Mouse (Mus musculus) layer of hippocampus, adult 2 months (tissue): ENCODE data around the gene Plxdc1. TPM values are rescaled to one million over a fixed set of nuclear protein-coding genes. Genes with fewer than 3 reads are reported as not detected.

Experiments used
- DNase-seq, 2 experiments: peaks; one replicate each; pipeline ENCODE4 v3.0.0; 2022; ENCODE audit warnings: low spot score in 2 of 2
- H3K27ac ChIP-seq: fragments of 200-600 bp; 2 replicates; pipeline ENCODE4 v1.8.1; 2022
- H3K4me3 ChIP-seq: fragments of 200-600 bp; 2 replicates; pipeline ENCODE4 v1.8.1; 2022; ENCODE audit warnings: mild to moderate bottlenecking
- CTCF ChIP-seq: fragments of 200-600 bp; conservative IDR thresholded peaks from 2 replicates; pipeline ENCODE4 v1.8.1; 2022; ENCODE audit warnings: antibody characterized with exemption, mild to moderate bottlenecking, moderate library complexity
- total RNA-seq, 2 experiments: library from RNA; stranded (reverse); gene quantifications; 2 replicates each; pipeline ENCODE4 v1.2.3; 2021

Plxdc1 gene
- total RNA-seq, 2 experiments from 2014 or later, result 9.0 to 10.3 TPM

DNA sequence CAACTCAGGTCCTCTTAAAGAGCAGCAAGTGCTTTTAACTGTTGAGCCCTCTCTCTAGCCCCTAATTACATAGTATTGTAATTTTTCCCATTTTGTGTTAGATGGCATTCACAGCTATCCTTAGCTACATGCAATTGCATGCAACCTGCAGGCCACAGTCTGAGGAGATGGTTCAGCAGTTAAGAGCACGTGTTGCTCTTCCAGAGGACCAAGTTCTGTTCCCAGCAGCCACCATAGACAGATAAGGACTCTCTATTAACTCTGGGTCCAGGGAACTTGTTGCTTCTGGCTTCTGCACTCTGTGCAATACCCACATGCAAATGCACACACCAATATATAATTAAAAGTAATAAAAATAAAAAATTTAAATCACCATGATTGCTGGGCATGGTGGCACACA is 10.4 kb upstream of the Plxdc1 start:
- no peak overlapping the region for H3K27ac ChIP-seq
- no peak for TF ChIP-seq CTCF
- H3K4me3 ChIP-seq, result no peak overlapping the region
- no peak for DNase-seq

DNA sequence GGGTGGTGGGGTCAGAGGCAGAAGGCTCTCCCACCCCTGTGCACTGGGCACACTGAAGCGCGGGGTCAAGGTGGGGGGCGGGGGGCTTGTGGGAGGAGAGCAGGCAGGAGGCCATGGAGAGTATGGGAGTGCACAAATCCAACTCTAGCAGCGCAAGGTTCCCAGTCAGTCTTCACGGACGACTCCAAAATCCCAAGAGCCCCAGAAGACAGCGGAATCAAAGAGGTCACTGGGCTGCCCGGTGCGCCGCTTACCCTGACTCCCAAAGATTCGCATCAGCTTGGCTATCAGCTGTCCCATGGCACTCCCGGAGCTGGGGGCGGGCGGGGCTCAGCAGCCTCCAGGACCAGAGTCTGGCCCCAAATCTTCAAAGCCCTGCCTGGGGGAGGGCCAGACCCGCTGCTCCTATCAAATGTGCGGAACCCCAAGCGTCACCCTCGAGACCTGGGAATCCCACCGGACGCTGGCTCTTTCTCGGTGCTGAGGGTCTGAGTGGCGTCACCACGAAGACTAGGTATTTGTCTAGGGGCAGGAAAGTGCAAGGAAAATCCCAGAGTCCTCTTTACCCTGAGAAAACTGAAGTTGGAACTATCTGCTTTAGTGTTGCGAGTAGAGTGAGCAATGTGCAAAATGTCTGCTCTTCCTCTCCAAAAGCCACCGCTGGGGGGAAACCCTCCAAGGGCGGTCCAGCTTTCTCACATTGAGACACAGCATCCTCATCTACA is 9.5 kb upstream of the Plxdc1 start, which contains the start of gene Arl5c:
Arl5c (minus strand) TSS at position 618 of the 725 bp plus-strand sequence.
- Histone ChIP-seq H3K4me3 (peak within 1 kb of the TSS; percentile 60), H3K27ac (no peak within 1 kb of the TSS)
- DNase-seq, result no peak
- TF ChIP-seq CTCF, result peak; percentile 71

DNA sequence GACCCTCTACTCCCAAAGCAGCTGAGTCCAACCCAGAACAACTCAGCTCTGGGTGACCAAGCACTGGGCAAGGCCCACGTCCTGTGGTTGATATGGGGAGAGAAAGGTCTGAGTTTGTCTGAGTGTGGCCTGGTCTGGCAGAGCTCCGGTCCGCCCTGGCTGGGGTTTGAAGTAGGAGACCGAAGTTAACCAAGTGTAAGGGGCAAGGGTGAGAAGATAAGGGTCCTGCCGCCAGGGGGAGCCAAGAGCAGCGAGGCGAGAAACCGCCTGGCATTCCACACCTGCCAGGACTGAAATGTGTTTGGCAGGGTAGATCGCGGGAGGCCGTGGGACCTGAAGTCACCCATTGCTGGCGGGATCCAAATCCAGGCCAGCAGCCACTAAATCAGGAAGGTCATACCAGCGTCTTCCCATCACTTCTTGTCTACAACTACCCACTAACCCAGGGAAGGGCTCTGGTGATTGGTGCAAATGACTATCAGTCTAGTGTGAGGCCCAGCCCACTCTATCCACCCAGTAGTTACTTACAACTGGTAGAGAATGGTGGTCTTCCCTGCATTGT is 8.4 kb upstream of the Plxdc1 start:
- H3K4me3 ChIP-seq, result peak overlapping the region; percentile 60
- no peak overlapping the region for H3K27ac ChIP-seq
- TF ChIP-seq CTCF, result peak; percentile 89
- peak in 1 of 2 experiments; percentile 75 for DNase-seq

DNA sequence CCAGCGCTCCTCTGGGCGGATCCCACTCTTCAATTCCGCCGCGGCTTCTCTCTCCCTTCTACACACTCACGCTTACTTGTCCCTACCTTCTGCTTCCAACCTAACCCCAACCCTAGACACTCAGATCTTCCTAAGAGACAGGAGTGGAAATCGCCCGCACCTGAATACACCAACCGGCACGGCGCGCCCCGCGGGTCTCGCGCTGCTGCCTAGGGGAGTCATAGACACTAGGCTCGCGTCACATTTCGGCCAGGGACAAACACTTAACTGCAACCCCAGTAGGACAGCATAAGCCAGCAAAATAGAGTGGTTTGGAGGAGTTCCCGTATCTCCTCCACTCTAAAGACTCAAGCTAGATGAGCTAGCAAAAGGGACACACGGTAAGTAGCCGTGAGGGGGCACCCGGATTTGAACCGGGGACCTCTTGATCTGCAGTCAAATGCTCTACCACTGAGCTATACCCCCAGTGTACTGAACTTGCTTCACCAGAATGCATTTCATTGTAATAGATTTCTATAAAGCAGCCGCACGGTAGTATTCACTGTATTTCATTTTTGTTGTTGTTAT is 2.4 kb upstream of the Plxdc1 start:
- peak overlapping the region; percentile 81 for H3K4me3 ChIP-seq
- H3K27ac ChIP-seq, result peak overlapping the region; percentile 95
- TF ChIP-seq CTCF, result no peak
- DNase-seq, result peak; percentile 89 to 90

DNA sequence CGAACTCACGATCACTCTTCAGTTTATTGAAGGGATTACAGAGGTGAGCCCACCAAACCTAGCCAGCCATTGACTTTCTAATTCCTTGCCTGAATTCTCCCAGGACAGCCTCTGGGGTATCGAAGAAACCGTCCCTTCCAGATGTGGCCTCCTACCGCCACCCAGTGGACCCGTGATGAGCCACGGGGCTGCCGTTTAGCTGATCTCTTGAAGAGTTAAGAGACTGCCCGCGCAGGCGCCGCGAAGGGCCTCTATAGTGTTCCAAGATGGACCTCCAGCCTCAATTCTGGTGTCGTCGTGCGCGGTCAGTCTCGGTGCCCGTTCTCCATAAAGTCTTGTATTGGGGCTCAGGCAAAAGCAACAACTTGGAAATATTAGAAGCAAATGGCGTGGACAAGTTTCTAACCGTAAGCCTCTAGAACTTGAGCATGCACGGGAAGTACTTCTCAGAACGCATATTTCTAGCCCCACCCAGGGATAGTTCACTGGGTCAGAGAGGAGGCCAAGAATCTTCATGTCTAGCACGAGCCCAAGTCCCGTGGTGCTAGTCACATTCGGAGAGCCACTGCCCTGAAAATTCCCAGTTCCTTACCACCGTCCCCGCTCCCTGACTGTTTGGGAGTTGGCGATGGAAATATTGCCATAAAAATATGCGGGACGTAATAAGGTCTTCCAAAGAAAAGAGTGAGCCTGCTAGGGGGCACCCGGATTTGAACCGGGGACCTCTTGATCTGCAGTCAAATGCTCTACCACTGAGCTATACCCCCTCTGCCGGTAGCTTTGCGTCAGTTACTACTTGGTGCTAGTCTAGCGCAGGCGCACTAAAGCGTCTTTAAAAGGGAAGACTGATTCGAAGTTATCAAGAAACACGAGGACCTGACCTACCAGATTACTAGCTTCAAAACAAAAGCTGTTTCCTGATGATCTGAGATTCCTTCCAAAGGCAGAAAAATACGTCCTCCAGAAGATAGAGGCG is 1.6 kb upstream of the Plxdc1 start:
- Histone ChIP-seq H3K27ac (peak overlapping the region; percentile 95), H3K4me3 (peak overlapping the region; percentile 81)
- TF ChIP-seq CTCF, result peak; percentile 88
- peak; percentile 95 to 97 for DNase-seq

DNA sequence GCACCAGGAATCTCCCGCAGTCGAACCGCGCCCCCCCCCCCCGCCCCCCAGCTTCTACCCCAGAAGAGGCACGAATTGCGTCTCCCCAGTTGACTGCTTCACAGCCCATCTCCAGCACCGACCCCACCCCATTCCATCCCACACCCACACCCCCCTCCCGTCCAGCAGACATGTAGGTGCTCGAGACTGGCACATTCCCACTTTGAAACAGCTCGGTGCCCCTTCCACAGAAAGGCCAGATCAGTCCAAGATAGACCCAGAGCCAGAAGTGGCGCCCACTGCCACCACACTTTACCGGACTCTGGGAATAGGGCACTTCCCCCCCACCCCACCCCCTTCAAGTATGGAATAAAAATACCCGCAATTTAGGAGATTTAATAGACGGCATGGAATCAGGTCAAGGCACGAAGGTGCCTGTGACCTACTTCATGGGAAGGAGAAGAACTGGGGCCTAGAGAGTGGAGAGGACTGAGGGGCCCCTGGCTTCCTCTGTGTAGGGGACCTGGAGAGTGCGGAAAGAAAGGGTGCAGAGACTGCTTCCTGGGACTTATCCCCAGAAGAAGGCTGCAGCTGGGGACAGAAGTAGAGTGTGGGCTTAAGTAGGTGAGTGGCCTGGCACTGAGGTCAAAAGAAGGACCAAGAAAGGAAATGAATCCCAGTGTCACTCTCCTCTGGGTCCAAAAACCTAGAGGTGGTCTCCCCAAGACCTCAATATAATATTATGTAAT is 658 bp upstream of the Plxdc1 start:
- DNase-seq, result no peak
- Histone ChIP-seq H3K4me3 (peak overlapping the region; percentile 62), H3K27ac (peak overlapping the region; percentile 95; the same call in 1 of the 2 replicates)
- no peak for TF ChIP-seq CTCF

DNA sequence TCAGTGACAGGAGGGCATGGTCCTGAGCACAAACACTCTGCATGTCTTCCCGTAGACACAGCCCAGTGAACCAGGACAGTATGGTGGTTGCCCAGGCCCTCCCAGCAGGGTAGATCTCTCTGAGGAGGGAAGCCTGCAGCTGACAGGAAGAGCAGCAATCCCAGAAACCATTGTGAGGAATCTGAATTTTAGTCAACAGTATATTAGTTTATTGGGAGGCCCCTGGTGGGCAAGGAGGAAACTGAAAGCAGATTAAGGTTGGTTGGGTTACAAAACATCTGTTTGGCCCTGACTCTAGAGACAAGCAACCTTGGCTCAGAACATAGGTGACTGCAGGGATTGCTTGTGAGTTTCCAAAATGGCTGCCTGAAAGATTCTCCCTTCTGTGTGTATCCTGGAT is 2.3 kb downstream of the Plxdc1 start:
- Histone ChIP-seq H3K27ac (no peak overlapping the region), H3K4me3 (no peak overlapping the region)
- DNase-seq, result no peak
- peak; percentile 28 for TF ChIP-seq CTCF

DNA sequence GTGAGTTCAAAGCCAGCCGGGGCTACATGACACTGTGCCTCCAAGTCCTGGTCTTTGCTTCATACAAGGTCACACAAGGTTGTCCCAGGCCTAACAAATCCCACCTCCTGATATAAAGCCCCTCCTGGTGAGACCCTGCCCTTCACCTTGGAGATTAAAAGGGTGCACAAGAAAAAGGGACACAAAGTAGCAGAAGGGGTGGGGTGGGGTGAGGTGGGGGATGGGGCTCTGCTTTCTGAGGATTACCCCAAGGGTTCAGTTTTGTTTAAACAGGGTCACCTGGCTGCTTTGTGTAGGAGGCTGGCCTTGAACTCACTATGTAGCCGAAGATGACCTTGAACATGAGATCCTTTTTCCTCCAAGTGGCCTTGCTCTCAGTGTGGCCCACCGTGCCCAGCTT is 2.7 kb downstream of the Plxdc1 start:
- Histone ChIP-seq H3K27ac (no peak overlapping the region), H3K4me3 (no peak overlapping the region)
- DNase-seq, result no peak
- no peak for TF ChIP-seq CTCF

DNA sequence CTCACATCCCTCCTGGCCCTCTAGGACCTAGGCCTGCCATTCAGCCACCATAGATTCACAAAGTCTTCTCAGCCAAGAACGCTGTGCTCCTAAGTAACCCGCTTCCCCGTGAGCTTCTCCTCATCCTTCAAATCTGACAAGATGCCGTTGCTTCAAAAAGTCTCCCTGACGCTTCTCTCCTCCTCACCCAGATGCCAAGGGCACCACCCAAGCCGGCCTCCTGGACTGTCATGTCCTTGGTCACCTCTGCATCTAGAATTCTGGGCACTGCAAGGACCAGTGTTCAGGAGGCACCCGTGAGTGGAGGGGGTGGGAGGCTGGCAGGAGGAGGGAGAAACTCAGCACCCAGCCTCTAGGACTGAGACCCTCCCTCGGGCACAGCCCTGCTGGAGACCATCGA is 3.5 kb downstream of the Plxdc1 start:
- no peak overlapping the region for H3K27ac ChIP-seq
- no peak for TF ChIP-seq CTCF
- no peak overlapping the region for H3K4me3 ChIP-seq
- no peak for DNase-seq

DNA sequence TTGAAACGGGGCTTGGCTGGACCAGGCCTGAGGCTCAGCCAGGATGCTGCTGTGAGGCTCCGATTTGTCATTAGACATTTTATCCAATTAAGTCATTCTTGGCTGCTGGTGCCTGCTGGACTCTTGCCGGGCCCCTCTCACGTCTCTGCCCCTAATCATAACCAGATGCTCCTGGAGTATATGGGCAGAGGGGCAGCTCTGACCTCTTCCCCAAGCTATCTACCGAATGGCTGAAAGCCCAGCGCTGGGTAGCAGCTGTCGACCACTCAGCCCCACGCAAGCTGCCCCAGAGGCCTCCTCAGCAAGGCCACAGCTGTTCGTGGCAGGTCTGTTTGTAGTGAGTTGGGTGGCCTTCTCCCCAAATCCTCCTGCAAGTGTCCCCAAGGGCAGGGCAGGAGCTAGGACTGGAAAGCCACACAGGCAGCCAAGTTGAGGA is 5.7 kb downstream of the Plxdc1 start:
- no peak overlapping the region for H3K4me3 ChIP-seq
- no peak for TF ChIP-seq CTCF
- H3K27ac ChIP-seq, result no peak overlapping the region
- no peak for DNase-seq

DNA sequence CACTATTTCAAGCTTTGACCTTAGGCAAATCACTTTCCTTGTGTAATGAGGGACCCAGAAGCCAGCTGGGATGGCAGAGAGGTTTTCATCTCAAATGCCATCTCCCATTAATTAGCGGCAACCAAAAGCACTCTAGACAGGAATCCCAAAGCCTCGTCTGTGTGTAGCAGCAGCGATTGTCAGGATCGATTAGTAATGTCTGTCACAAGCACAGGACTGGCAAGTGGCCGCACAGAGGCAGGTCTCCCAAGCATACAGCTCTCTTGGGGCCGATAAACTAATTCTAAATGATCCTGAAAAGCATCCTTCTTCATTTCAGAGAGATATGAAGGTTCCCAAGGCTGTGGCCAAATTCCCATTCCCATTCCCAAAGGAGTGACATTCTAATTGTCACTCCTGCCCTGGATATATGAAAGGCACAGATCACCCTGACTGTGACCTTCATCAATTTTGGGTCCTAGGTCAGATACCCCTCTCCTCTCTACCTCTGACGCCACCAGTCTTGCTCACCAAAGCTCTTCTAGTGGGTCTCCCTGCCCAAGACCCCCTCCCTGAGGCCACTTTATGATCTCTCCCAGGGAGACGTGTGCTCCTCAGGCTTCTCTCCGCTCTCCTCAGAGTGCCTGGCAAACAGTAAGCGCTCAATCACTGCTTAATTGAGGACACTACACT is 6.3 kb downstream of the Plxdc1 start:
- Histone ChIP-seq H3K27ac (no peak overlapping the region), H3K4me3 (no peak overlapping the region)
- DNase-seq, result no peak
- TF ChIP-seq CTCF, result no peak
